Mouse (Mus musculus): ENCODE data around the gene Dhx37. TPM values are rescaled to one million over a fixed set of nuclear protein-coding genes. Genes with fewer than 3 reads are reported as not detected.
"Not testable (repeated sequence)": the region's sequence is repeated elsewhere in the genome, so short reads cannot be mapped to it uniquely, and the experiment has no call there.

Gene Dhx37
- polyA plus RNA-seq, 1 experiment = 14.4 TPM

- TF ChIP-seq GATA1 (IDR thresholded peaks at IDR 0.05; ENCODE audit: borderline replicate concordance, low read length) = no peak
- no peak for TF ChIP-seq FLI1 (IDR thresholded peaks at IDR 0.05; ENCODE audit: low read length)
- peak overlapping the region; percentile 79 for H3K4me3 ChIP-seq (replicated peaks)
- H3K4me1 ChIP-seq = peaks cover 48% of the 10 kb centered on the region
These were observed 42.3 kb downstream of the Dhx37 start for GRCm38 (mm10) chr5:125391609-125392008.

GRCm38 (mm10) chr5:125390906-125391477 lies 42.9 kb downstream of the Dhx37 start:
- Histone ChIP-seq H3K9me3 (no peaks in the 10 kb centered on the region), H3K36me3 (replicated peaks; ENCODE audit: low read length) (peaks cover 12% of the 10 kb centered on the region), H3K4me1 (peaks cover 48% of the 10 kb centered on the region), H3K27me3 (replicated peaks) (no peaks in the 10 kb centered on the region), H3K4me3 (replicated peaks) (peak overlapping the region; percentile 75)
- TF ChIP-seq GATA1 (IDR thresholded peaks at IDR 0.05; ENCODE audit: borderline replicate concordance, low read length) (no peak), FLI1 (IDR thresholded peaks at IDR 0.05; ENCODE audit: low read length) (no peak)

More at GRCm38 (mm10) chr5:125391609-125392008, 42.3 kb downstream of the Dhx37 start:
- Histone ChIP-seq H3K36me3 (replicated peaks; ENCODE audit: low read length) (peaks cover 11% of the 10 kb centered on the region), H3K27me3 (replicated peaks) (peaks cover 2% of the 10 kb centered on the region), H3K9me3 (no peaks in the 10 kb centered on the region)

GRCm38 (mm10) chr5:125389579-125390441 lies 44.1 kb downstream of the Dhx37 start, which contains the start of gene Ubc:
Gene Ubc, minus strand, starts transcription at chr5:125390202.
- TF ChIP-seq FLI1 (IDR thresholded peaks at IDR 0.05; ENCODE audit: low read length) (no peak), GATA1 (IDR thresholded peaks at IDR 0.05; ENCODE audit: borderline replicate concordance, low read length) (no peak)
- no peaks in the 10 kb centered on the region for H3K9me3 ChIP-seq
- H3K4me3 ChIP-seq (replicated peaks) = peak within 1 kb of the TSS; percentile 96
- peaks cover 49% of the 10 kb centered on the region for H3K4me1 ChIP-seq
- no peaks in the 10 kb centered on the region for H3K27me3 ChIP-seq (replicated peaks)
- peaks cover 24% of the 10 kb centered on the region for H3K36me3 ChIP-seq (replicated peaks; ENCODE audit: low read length)

GRCm38 (mm10) chr5:125389131-125389578 lies 44.8 kb downstream of the Dhx37 start, which contains the start of gene Gm10382:
Gene Gm10382, plus strand, starts transcription at chr5:125389322.
- Histone ChIP-seq H3K4me3 (replicated peaks) (peak within 1 kb of the TSS; percentile 96), H3K4me1 (peaks cover 50% of the 10 kb centered on the region), H3K9me3 (no peaks in the 10 kb centered on the region), H3K27me3 (replicated peaks) (no peaks in the 10 kb centered on the region), H3K36me3 (replicated peaks; ENCODE audit: low read length) (peaks cover 29% of the 10 kb centered on the region)
- TF ChIP-seq GATA1 (IDR thresholded peaks at IDR 0.05; ENCODE audit: borderline replicate concordance, low read length) (no peak), FLI1 (IDR thresholded peaks at IDR 0.05; ENCODE audit: low read length) (peak; percentile 64; the same call in 1 of the 2 replicates)

- peaks cover 43% of the 10 kb centered on the region for H3K4me1 ChIP-seq
- no peaks in the 10 kb centered on the region for H3K27me3 ChIP-seq (replicated peaks)
- H3K36me3 ChIP-seq (replicated peaks; ENCODE audit: low read length) = peaks cover 29% of the 10 kb centered on the region
- no peaks in the 10 kb centered on the region for H3K9me3 ChIP-seq
- TF ChIP-seq GATA1 (IDR thresholded peaks at IDR 0.05; ENCODE audit: borderline replicate concordance, low read length) = no peak
- TF ChIP-seq FLI1 (IDR thresholded peaks at IDR 0.05; ENCODE audit: low read length) = no peak
- H3K4me3 ChIP-seq (replicated peaks) = peak overlapping the region; percentile 96
These were observed 45.4 kb downstream of the Dhx37 start for GRCm38 (mm10) chr5:125388358-125389092.

GRCm38 (mm10) chr5:125387295-125387694 lies 46.6 kb downstream of the Dhx37 start:
- H3K36me3 ChIP-seq (replicated peaks; ENCODE audit: low read length) = peaks cover 29% of the 10 kb centered on the region
- not testable (repeated sequence) for H3K27me3 ChIP-seq (replicated peaks); H3K4me3 ChIP-seq (replicated peaks); H3K9me3 ChIP-seq
- H3K4me1 ChIP-seq = peaks cover 34% of the 10 kb centered on the region

- TF ChIP-seq GATA1 (IDR thresholded peaks at IDR 0.05; ENCODE audit: borderline replicate concordance, low read length) (no peak), FLI1 (IDR thresholded peaks at IDR 0.05; ENCODE audit: low read length) (no peak)
- Histone ChIP-seq H3K36me3 (replicated peaks; ENCODE audit: low read length) (peaks cover 29% of the 10 kb centered on the region), H3K9me3 (no peaks in the 10 kb centered on the region), H3K4me1 (peaks cover 17% of the 10 kb centered on the region), H3K27me3 (replicated peaks) (no peaks in the 10 kb centered on the region), H3K4me3 (replicated peaks) (no peak overlapping the region)
These were observed 48.5 kb downstream of the Dhx37 start for GRCm38 (mm10) chr5:125385215-125385940.

- peak overlapping the region; percentile 64 for H3K4me3 ChIP-seq (replicated peaks)
- H3K27me3 ChIP-seq (replicated peaks) = no peaks in the 10 kb centered on the region
- H3K9me3 ChIP-seq = no peaks in the 10 kb centered on the region
- peaks cover 29% of the 10 kb centered on the region for H3K36me3 ChIP-seq (replicated peaks; ENCODE audit: low read length)
- H3K4me1 ChIP-seq = peaks cover 16% of the 10 kb centered on the region
- TF ChIP-seq FLI1 (IDR thresholded peaks at IDR 0.05; ENCODE audit: low read length) (no peak), GATA1 (IDR thresholded peaks at IDR 0.05; ENCODE audit: borderline replicate concordance, low read length) (no peak)
These were observed 49.3 kb downstream of the Dhx37 start for GRCm38 (mm10) chr5:125384512-125385214.
